Mouse (Mus musculus) cortical plate, adult 2 months (tissue): ENCODE measurements at regions not wholly inside any gene's neighbourhood (a gene's known extent, or its start where the extent isn't known, plus 50 kb on each side); places are given as distances from the start of the nearest gene placed in this dataset.

Experiments
- CTCF ChIP-seq: fragments of 200-500 bp; IDR thresholded peaks from 2 replicates; pipeline ENCODE4 v1.5.1; 2011; ENCODE audit warnings: mild to moderate bottlenecking, control low read depth, low read length; ENCODE audit not compliant: insufficient read depth; ENCODE audit errors: extremely low read depth
- POLR2A ChIP-seq: fragments of 200-500 bp; IDR thresholded peaks from 2 replicates; pipeline ENCODE4 v1.6.1; 2011; ENCODE audit warnings: mild to moderate bottlenecking, low read length, control low read depth; ENCODE audit not compliant: insufficient read depth; ENCODE audit errors: extremely low read depth

DNA sequence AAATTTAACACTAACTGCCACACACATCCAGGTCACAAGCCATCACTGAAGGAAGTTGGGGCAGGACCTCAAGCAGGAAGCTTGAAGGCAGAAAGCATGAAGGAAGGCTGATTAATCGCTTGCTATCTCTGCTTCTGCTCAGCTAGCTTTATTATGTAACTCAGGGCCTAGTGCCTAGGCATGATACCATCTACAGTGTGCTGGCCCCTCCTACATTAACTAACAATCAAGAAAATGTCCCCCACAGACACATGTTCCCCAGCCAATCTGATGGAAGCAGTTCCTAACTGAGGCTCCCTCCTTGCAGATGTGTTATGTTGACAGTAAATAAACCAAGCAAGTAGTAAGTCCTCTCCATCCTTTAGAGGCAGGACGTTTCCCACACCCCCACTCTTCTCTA is 186.6 kb downstream of the Pfkfb3 start:
- TF ChIP-seq CTCF (no peak), POLR2A (no peak)
